Mouse (Mus musculus) spleen, adult 2 months (tissue): ENCODE data around the gene Itga5.

ENCODE experiments used
- CTCF ChIP-seq: fragments of 200-500 bp; IDR thresholded peaks from 2 replicates; pipeline ENCODE4 v1.5.1; 2011; ENCODE audit warnings: mild to moderate bottlenecking, inconsistent platforms; ENCODE audit not compliant: insufficient read depth, insufficient read length, insufficient replicate concordance; ENCODE audit errors: extremely low read depth
- POLR2A ChIP-seq: fragments of 200-500 bp; IDR thresholded peaks from 2 replicates; pipeline ENCODE4 v1.6.1; 2011; ENCODE audit warnings: low read depth, low read length, inconsistent platforms

- TF ChIP-seq POLR2A (no peak), CTCF (no peak)
These were observed 31.5 kb downstream of the Itga5 start for GRCm38 (mm10) chr15:103335040-103335439.
